Mouse (Mus musculus) hindbrain, embryonic 11.5 days (tissue): Measurements from ENCODE around the gene Tjp3. TPM values are rescaled to one million over a fixed set of nuclear protein-coding genes. Genes with fewer than 3 reads are reported as not detected.
"Not testable (repeated sequence)": the region's sequence is repeated elsewhere in the genome, so short reads cannot be mapped to it uniquely, and the experiment has no call there.

Experiments used
- ATAC-seq: fragments of 200-750 bp; cut with Nextera tagmentation; 2 replicates; pipeline ENCODE4 v1.8.0; 2017; ENCODE audit warnings: mild to moderate bottlenecking, moderate TSS enrichment, moderate library complexity; ENCODE audit not compliant: low FRiP score
- DNase-seq: peaks from one replicate; pipeline ENCODE4 v3.0.0-alpha.2; 2015; ENCODE audit warnings: low spot score
- H3K27ac ChIP-seq: fragments of 300-500 bp; sonication (generic); 2 replicates; pipeline ENCODE4 v1.5.1; 2014; ENCODE audit warnings: mild to moderate bottlenecking, low read depth, low read length
- H3K27me3 ChIP-seq: fragments of 300-500 bp; sonication (generic); 2 replicates; pipeline ENCODE4 v1.6.1; 2014; ENCODE audit warnings: mild to moderate bottlenecking, low read length, moderate library complexity, mixed read lengths; ENCODE audit not compliant: control insufficient read depth, insufficient read depth
- H3K36me3 ChIP-seq: fragments of 300-500 bp; sonication (generic); 2 replicates; pipeline ENCODE4 v1.6.1; 2014; ENCODE audit warnings: mild to moderate bottlenecking, low read length, moderate library complexity, mixed read lengths; ENCODE audit not compliant: control insufficient read depth, insufficient read depth
- H3K4me1 ChIP-seq: fragments of 300-500 bp; sonication (generic); replicated peaks from 2 replicates; pipeline ENCODE4 v1.6.1; 2014; ENCODE audit warnings: low read length, mixed read lengths; ENCODE audit not compliant: control insufficient read depth, insufficient read depth
- H3K4me2 ChIP-seq: fragments of 300-500 bp; sonication (generic); replicated peaks from 2 replicates; pipeline ENCODE4 v1.6.1; 2014; ENCODE audit warnings: mild to moderate bottlenecking, low read depth, low read length
- H3K4me3 ChIP-seq: fragments of 300-500 bp; sonication (generic); 2 replicates; pipeline ENCODE4 v1.5.1; 2014; ENCODE audit warnings: low read depth, low read length
- H3K9ac ChIP-seq: fragments of 300-500 bp; sonication (generic); 2 replicates; pipeline ENCODE4 v1.6.1; 2014; ENCODE audit warnings: low read depth, low read length
- H3K9me3 ChIP-seq: fragments of 300-500 bp; sonication (generic); 2 replicates; pipeline ENCODE4 v1.6.1; 2016; ENCODE audit warnings: low read length; ENCODE audit not compliant: control insufficient read depth
- WGBS: fragments of 180-500 bp; shearing (Covaris S2); extraction: QIAGEN DNeasy Blood & Tissue Kit; methylation state at CpG from one replicate; pipeline ENCODE4 v1.1.7; 2014; 5-methylcytosine and 5-hydroxymethylcytosine counted together
- polyA plus RNA-seq: library from polyadenylated mRNA; unstranded; fragments of >200 nt; fragmentation: Nextera tagmentation; extraction: Ambion mirVana; gene quantifications from 2 replicates; pipeline ENCODE4 v1.2.1, GENCODE M21; 2014

Gene Tjp3
- polyA plus RNA-seq, 1 experiment from 2014 or later, result 3.9 TPM

GRCm38 (mm10) chr10:81230438-81231332 is 60.7 kb downstream of the Tjp3 start, which contains the start of gene Atcay:
Gene Atcay (minus strand): TSS chr10:81230833.
- peak within 1 kb of the TSS; percentile 74 for H3K27ac ChIP-seq
- DNase-seq (peak; percentile 74), ATAC-seq (peak; percentile 88)
- peaks cover 13% of the 10 kb centered on the region for H3K27me3 ChIP-seq
- H3K9me3 ChIP-seq, result no peaks in the 10 kb centered on the region
- H3K4me3 ChIP-seq, result peak within 1 kb of the TSS; percentile 56
- peak within 1 kb of the TSS; percentile 55 for H3K4me2 ChIP-seq
- WGBS, result 10% methylated on average over 27 of the region's 27 CpGs
- H3K36me3 ChIP-seq, result no peaks in the 10 kb centered on the region
- peaks cover 3% of the 10 kb centered on the region; the same call in 1 of the 2 replicates for H3K4me1 ChIP-seq
- peak within 1 kb of the TSS; percentile 71 for H3K9ac ChIP-seq

- Histone ChIP-seq H3K27me3 (peaks cover 13% of the 10 kb centered on the region), H3K4me2 (peak overlapping the region; percentile 55), H3K9me3 (no peaks in the 10 kb centered on the region), H3K9ac (peak overlapping the region; percentile 71), H3K4me3 (peak overlapping the region; percentile 56), H3K36me3 (no peaks in the 10 kb centered on the region), H3K27ac (peak overlapping the region; percentile 74), H3K4me1 (peaks cover 3% of the 10 kb centered on the region; the same call in 1 of the 2 replicates)
- no peak for ATAC-seq
- 9% methylated on average over 20 of the region's 20 CpGs for WGBS
- peak; percentile 28 for DNase-seq
Observed at GRCm38 (mm10) chr10:81229735-81230437, 61.5 kb downstream of the Tjp3 start.

DNA sequence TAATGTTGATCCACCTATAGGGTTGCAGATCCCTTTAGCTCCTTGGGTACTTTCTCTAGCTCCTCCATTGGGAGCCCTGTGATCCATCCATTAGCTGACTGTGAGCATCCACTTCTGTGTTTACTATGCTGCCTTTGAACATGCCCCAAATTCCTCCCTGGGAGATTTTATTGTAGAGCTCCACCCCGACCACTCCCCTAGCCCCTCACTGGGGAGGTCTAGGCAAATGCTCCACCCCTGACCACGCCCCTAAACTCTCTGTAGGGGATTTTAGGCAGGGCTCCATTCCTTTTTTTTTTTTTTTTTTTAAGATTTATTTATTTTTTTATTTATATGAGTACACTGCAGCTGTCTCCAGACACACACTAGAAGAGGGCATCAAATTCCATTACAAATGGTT is 67.7 kb downstream of the Tjp3 start:
- not testable (repeated sequence) for H3K27ac ChIP-seq, H3K36me3 ChIP-seq, H3K9me3 ChIP-seq, ATAC-seq, H3K9ac ChIP-seq, H3K4me2 ChIP-seq, H3K27me3 ChIP-seq, H3K4me3 ChIP-seq, H3K4me1 ChIP-seq, DNase-seq
- 65% methylated on average over 2 of the region's 2 CpGs for WGBS

Other genes starting within 250 kb of the Tjp3 start
- gene Sgta, start 231.4 kb downstream of the Tjp3 start, polyA plus RNA-seq, result 200 and 210 TPM in 2 replicates
- gene Thop1, start 221.5 kb downstream of the Tjp3 start, polyA plus RNA-seq, result 44.1 and 46.4 TPM in 2 replicates
- gene Creb3l3, start 192.7 kb downstream of the Tjp3 start, polyA plus RNA-seq, result 0.23 and 0.49 TPM in 2 replicates
- gene Map2k2, start 185.7 kb downstream of the Tjp3 start, polyA plus RNA-seq, result 201 and 203 TPM in 2 replicates
- 6.6 and 7.9 TPM in 2 replicates for gene Zbtb7a, start 156.4 kb downstream of the Tjp3 start, polyA plus RNA-seq
- gene Pias4, start 123.7 kb downstream of the Tjp3 start, polyA plus RNA-seq, result 52.7 and 54.1 TPM in 2 replicates
- gene Eef2, start 115.0 kb downstream of the Tjp3 start, polyA plus RNA-seq, result 380 and 413 TPM in 2 replicates
- 49.9 and 53.3 TPM in 2 replicates for gene Dapk3, start 108.6 kb downstream of the Tjp3 start, polyA plus RNA-seq
- gene 4930442H23Rik, start 107.7 kb downstream of the Tjp3 start, polyA plus RNA-seq, result not detected in 2 replicates
- 0.08 TPM in 1 of 2 replicates, not detected in the other for gene Nmrk2, start 89.5 kb downstream of the Tjp3 start, polyA plus RNA-seq
- gene Atcay, start 60.7 kb downstream of the Tjp3 start, polyA plus RNA-seq, result 22.8 and 23.8 TPM in 2 replicates
- 3.4 and 4.3 TPM in 2 replicates for gene Zfr2, start 58.4 kb downstream of the Tjp3 start, polyA plus RNA-seq
- 3.1 and 3.3 TPM in 2 replicates for gene Matk, start 38.6 kb downstream of the Tjp3 start, polyA plus RNA-seq
- 179 and 182 TPM in 2 replicates for gene Mrpl54, start 24.6 kb downstream of the Tjp3 start, polyA plus RNA-seq
- gene Apba3, start 24.6 kb downstream of the Tjp3 start, polyA plus RNA-seq, result 32.1 and 33.5 TPM in 2 replicates
- gene Pip5k1c, start 1.4 kb upstream of the Tjp3 start, polyA plus RNA-seq, result 46.3 and 47.0 TPM in 2 replicates
- gene Cactin, start 29.5 kb upstream of the Tjp3 start, polyA plus RNA-seq, result 26.0 and 28.9 TPM in 2 replicates
- gene Tbxa2r, start 37.1 kb upstream of the Tjp3 start, polyA plus RNA-seq, result 2.3 TPM in 2 replicates
- gene Gipc3, start 51.7 kb upstream of the Tjp3 start, polyA plus RNA-seq, result not detected in 2 replicates
- gene Hmg20b, start 58.9 kb upstream of the Tjp3 start, polyA plus RNA-seq, result 90.2 and 100 TPM in 2 replicates
- 3.9 and 4.6 TPM in 2 replicates for gene Mfsd12, start 65.9 kb upstream of the Tjp3 start, polyA plus RNA-seq
- gene 4930404N11Rik, start 74.2 kb upstream of the Tjp3 start, polyA plus RNA-seq, result 0.47 TPM in 1 of 2 replicates, not detected in the other
- gene Fzr1, start 86.9 kb upstream of the Tjp3 start, polyA plus RNA-seq, result 83.0 and 92.1 TPM in 2 replicates
- gene Dohh, start 92.8 kb upstream of the Tjp3 start, polyA plus RNA-seq, result 44.8 and 52.6 TPM in 2 replicates
- 2.2 and 3.2 TPM in 2 replicates for gene Gm48551, start 92.9 kb upstream of the Tjp3 start, polyA plus RNA-seq
- gene Gm48552, start 97.4 kb upstream of the Tjp3 start, polyA plus RNA-seq, result 0.49 and 1.0 TPM in 2 replicates
- gene Smim24, start 101.5 kb upstream of the Tjp3 start, polyA plus RNA-seq, result 2.7 and 4.1 TPM in 2 replicates
- gene Nfic, start 164.1 kb upstream of the Tjp3 start, polyA plus RNA-seq, result 10.9 and 11.9 TPM in 2 replicates
- 12.7 and 13.7 TPM in 2 replicates for gene Celf5, start 191.1 kb upstream of the Tjp3 start, polyA plus RNA-seq
- 43.5 and 46.9 TPM in 2 replicates for gene Ncln, start 204.8 kb upstream of the Tjp3 start, polyA plus RNA-seq
- 0.15 and 0.24 TPM in 2 replicates for gene S1pr4, start 208.6 kb upstream of the Tjp3 start, polyA plus RNA-seq
- gene Gna15, start 232.6 kb upstream of the Tjp3 start, polyA plus RNA-seq, result 0.56 and 0.66 TPM in 2 replicates